Mouse (Mus musculus) layer of hippocampus, adult 8-10 months (tissue): ENCODE data around the gene Isy1. TPM values are rescaled to one million over a fixed set of nuclear protein-coding genes. Genes with fewer than 3 reads are reported as not detected.
"Not testable (repeated sequence)": the region's sequence is repeated elsewhere in the genome, so short reads cannot be mapped to it uniquely, and the experiment has no call there.

Source experiments
- DNase-seq, 2 experiments: peaks; one replicate each; pipeline ENCODE4 v3.0.0; 2022; ENCODE audit warnings: low spot score in 2 of 2
- total RNA-seq, 4 experiments: library from RNA; stranded (reverse); gene quantifications; 2 replicates each; pipeline ENCODE4 v1.2.4; 2022

Gene Isy1
- total RNA-seq, 4 experiments from 2014 or later = 24.5 to 37.1 (median 28.0) TPM

DNA sequence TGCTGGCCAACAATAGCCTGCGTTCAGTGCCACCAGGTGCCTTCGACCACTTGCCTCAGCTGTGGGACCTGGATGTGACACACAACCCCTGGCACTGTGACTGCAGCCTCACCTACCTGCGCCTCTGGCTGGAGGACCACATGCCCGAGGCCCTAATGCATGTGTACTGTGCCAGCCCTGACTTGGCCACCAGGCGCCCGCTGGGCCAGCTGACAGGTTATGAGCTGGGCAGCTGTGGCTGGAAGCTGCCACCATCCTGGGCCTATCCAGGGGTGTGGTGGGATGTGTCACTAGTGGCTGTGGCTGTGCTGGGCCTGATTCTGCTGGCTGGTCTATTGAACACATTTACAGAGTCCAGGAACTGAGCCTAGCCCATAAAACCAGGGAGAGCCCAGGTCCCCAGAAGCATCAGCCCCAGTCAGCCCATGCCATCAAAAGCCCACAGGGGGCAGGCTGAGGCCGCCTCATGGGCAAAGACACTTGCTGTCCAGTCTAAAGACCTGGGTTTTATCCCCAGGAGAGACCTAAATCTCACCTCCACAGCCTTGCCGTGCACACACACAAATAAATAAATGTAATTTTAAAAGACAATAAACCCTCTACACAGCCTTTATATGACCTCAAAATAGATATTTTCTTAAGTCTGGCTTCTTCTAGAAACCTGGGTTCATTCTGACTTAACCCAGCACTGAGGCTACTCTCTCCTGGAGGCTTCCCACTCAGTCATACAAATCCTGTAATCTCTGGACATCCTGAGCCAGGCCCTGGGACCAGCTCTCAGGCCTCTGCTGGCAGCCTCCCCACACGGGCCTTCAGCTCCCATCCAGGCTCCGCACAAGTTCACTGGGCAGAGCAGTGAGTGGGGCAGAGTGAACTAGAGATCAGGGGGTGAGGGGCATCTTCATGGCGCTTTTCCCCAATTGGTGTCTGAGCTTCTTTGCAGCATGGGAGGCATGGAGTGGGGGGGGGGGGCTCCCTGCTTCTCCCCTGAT, 59.1 kb downstream of the Isy1 start:
- no peak for DNase-seq

- no peak for DNase-seq
Measured at GRCm38 (mm10) chr6:87778294-87779173, 60.1 kb downstream of the Isy1 start.

- DNase-seq = no peak
Measured at GRCm38 (mm10) chr6:87777842-87778241, 60.8 kb downstream of the Isy1 start, which contains the start of gene Gp9. TSS of gene Gp9 (plus strand) at chr6:87778072.

DNA sequence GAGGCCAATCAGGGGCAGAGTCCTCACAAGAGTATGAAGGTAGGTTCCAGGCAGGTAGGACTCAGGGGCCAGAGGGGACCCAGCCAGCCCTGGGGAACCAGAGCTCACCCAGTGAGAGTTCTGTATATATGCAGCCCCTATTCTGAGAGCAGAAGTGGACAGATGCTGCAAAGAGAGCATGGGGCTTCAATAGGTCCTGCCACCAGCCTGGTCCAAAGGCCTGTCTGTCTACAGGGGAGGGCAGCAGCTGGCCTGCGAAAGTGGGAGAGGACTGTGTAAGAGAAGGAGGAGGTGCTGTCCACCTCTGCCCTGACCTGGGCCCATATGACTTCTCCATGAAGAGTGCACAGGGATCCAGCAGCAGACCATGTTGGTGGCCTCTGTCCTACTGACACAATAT, 61.9 kb downstream of the Isy1 start:
- no peak for DNase-seq

DNA sequence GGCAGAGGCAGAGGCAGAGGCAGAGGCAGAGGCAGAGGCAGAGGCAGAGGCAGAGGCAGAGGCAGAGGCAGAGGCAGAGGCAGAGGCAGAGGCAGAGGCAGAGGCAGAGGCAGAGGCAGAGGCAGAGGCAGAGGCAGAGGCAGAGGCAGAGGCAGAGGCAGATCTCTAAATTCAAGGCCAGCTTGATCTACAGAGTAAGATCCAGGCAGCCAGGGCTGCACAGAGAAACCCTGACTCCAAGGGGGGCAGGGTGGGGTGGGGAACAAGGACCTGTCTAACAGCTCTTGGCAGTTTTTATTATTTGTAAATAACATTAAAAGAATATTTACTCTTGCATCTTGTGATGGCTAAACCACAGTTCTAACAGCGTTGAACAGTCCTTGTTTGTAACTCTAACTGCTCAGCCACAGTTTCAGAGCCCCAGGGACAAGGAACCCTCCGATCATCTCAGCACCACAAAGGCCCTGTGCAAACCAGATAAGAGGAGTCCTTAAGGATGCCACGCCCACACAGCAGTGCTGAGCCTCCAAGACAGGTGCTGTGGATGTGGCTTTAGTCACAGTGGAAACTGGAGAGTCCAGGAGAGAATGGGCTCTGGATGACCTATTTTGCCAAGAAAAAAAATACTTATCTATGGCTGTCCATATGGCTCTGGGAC, 62.9 kb downstream of the Isy1 start:
- no peak for DNase-seq

DNA sequence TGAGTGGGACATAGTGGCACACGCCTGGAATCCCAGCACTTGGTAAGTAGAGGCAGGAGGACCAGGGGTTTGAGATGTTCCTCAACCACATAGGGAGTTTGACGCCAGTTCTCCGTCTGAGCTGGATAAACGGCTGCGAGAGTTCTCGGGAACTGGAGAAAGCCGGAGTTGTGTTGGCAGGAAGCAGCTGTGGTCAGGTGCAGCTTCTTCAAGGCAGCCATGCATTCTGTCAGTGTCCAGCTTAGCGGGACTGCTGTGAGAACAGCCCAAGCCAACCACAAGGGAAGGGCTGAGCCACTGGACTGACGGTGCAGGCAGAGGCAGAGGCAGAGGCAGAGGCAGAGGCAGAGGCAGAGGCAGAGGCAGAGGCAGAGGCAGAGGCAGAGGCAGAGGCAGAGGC, 63.7 kb downstream of the Isy1 start:
- no peak for DNase-seq

GRCm38 (mm10) chr6:87774466-87774865, 64.1 kb downstream of the Isy1 start:
- DNase-seq = no peak

DNA sequence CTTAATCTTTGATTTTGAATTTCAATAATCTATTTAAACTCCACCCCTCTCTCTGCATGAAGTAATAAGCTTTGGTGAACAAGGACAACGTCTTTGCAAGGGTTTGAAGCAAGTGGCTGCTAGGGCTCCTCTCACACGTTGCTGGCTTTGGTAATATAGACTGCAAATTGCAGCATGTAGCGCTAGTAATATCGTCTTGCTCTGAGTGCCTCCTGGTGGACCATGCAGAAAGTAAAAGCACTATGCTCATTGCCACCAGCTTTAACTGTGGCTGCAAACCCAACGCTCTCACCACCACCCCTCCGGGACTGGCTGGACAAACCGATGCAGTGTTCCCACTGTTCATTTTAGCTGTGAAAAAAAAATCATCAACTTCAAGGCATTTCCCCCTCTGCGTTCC, 68.0 kb downstream of the Isy1 start:
- no peak for DNase-seq

GRCm38 (mm10) chr6:87764296-87764695, 74.3 kb downstream of the Isy1 start:
- not testable (repeated sequence) for DNase-seq

Other genes with a start within 250 kb of the Isy1 start
- gene Prokr1, start 248.1 kb downstream of the Isy1 start, total RNA-seq = 1 to 10 TPM in 1 of 4 experiments, under 1 TPM in 1, not detected in 2; 0.11 to 1.1 TPM
- 1 to 10 TPM; 6.2 to 9.4 (median 7.9) TPM for gene Aplf, start 166.6 kb downstream of the Isy1 start, total RNA-seq
- 1 to 10 TPM; 4.6 to 9.4 (median 5.8) TPM for gene Efcc1, start 107.9 kb downstream of the Isy1 start, total RNA-seq
- gene Gp9, start 60.7 kb downstream of the Isy1 start, total RNA-seq = 1 to 10 TPM in 2 of 4 experiments, under 1 TPM in 2; 0.37 to 1.5 (median 0.85) TPM
- gene Rab43, start 26.6 kb downstream of the Isy1 start, total RNA-seq = 10 to 100 TPM; 18.9 to 23.5 (median 20.0) TPM
- 1 to 10 TPM in 2 of 4 experiments, under 1 TPM in 2; 0.49 to 3.8 (median 1.5) TPM for gene Gm45140, start 3.0 kb downstream of the Isy1 start, total RNA-seq
- gene Cnbp, start 12.3 kb upstream of the Isy1 start, total RNA-seq = 100 to 1,000 TPM; 259 to 278 (median 266) TPM
- 100 to 1,000 TPM; 243 to 262 (median 251) TPM for gene Copg1, start 49.0 kb upstream of the Isy1 start, total RNA-seq
- 10 to 100 TPM; 24.1 to 26.4 (median 26.1) TPM for gene Hmces, start 75.1 kb upstream of the Isy1 start, total RNA-seq
- 10 to 100 TPM; 42.8 to 52.9 (median 45.2) TPM for gene H1fx, start 142.8 kb upstream of the Isy1 start, total RNA-seq
- 100 to 1,000 TPM; 318 to 396 (median 337) TPM for gene Rab7, start 206.5 kb upstream of the Isy1 start, total RNA-seq
- 100 to 1,000 TPM; 164 to 216 (median 188) TPM for gene Rpn1, start 245.7 kb upstream of the Isy1 start, total RNA-seq